Mouse (Mus musculus): ENCODE data around the gene Cd93. TPM values are rescaled to one million over a fixed set of nuclear protein-coding genes. Genes with fewer than 3 reads are reported as not detected.

Cd93 gene
- polyA plus RNA-seq, 1 experiment from 2014 or later = 5.6 TPM

GRCm38 (mm10) chr2:148395131-148396051 is 48.0 kb downstream of the Cd93 start, which contains the start of gene Sstr4:
Gene Sstr4, plus strand, starts transcription at chr2:148395344.
- Histone ChIP-seq H3K4me3 (peak within 1 kb of the TSS; percentile 71), H3K9me3 (no peaks in the 10 kb centered on the region), H3K27ac (replicated peaks) (peak within 1 kb of the TSS; percentile 66; the same call in 1 of the 2 replicates), H3K4me1 (peaks cover 40% of the 10 kb centered on the region), H3K36me3 (replicated peaks) (no peaks in the 10 kb centered on the region), H3K27me3 (replicated peaks; ENCODE audit: low read depth, poor library complexity, severe bottlenecking) (peaks cover 56% of the 10 kb centered on the region)
- peak; percentile 75 for DNase-seq (ENCODE audit: low spot score)
- 6% methylated on average over 83 of the region's 83 CpGs for WGBS

GRCm38 (mm10) chr2:148393846-148394245 is 49.5 kb downstream of the Cd93 start:
- H3K9me3 ChIP-seq = no peaks in the 10 kb centered on the region
- no peaks in the 10 kb centered on the region for H3K36me3 ChIP-seq (replicated peaks)
- H3K4me1 ChIP-seq = peaks cover 32% of the 10 kb centered on the region
- peaks cover 56% of the 10 kb centered on the region for H3K27me3 ChIP-seq (replicated peaks; ENCODE audit: low read depth, poor library complexity, severe bottlenecking)
- H3K27ac ChIP-seq (replicated peaks) = no peak overlapping the region
- DNase-seq (ENCODE audit: low spot score) = no peak
- H3K4me3 ChIP-seq = no peak overlapping the region

- H3K4me1 ChIP-seq = peaks cover 32% of the 10 kb centered on the region
- DNase-seq (ENCODE audit: low spot score) = no peak
- peaks cover 51% of the 10 kb centered on the region for H3K27me3 ChIP-seq (replicated peaks; ENCODE audit: low read depth, poor library complexity, severe bottlenecking)
- H3K36me3 ChIP-seq (replicated peaks) = no peaks in the 10 kb centered on the region
- no peak overlapping the region for H3K4me3 ChIP-seq
- 79% methylated on average over 1 of the region's 1 CpGs for WGBS
- no peaks in the 10 kb centered on the region for H3K9me3 ChIP-seq
- H3K27ac ChIP-seq (replicated peaks) = no peak overlapping the region
Observed at GRCm38 (mm10) chr2:148393149-148393548, 50.2 kb downstream of the Cd93 start.

GRCm38 (mm10) chr2:148387652-148388581 is 55.4 kb downstream of the Cd93 start:
- Histone ChIP-seq H3K36me3 (replicated peaks) (no peaks in the 10 kb centered on the region), H3K4me3 (no peak overlapping the region), H3K9me3 (no peaks in the 10 kb centered on the region), H3K4me1 (peaks cover 13% of the 10 kb centered on the region; the same call in 1 of the 2 replicates), H3K27ac (replicated peaks) (no peak overlapping the region), H3K27me3 (replicated peaks; ENCODE audit: low read depth, poor library complexity, severe bottlenecking) (no peaks in the 10 kb centered on the region)
- DNase-seq (ENCODE audit: low spot score) = no peak
- 73% methylated on average over 6 of the region's 6 CpGs for WGBS

GRCm38 (mm10) chr2:148386927-148387326 is 56.4 kb downstream of the Cd93 start:
- H3K4me1 ChIP-seq = peaks cover 13% of the 10 kb centered on the region; the same call in 1 of the 2 replicates
- WGBS = 88% methylated on average over 2 of the region's 2 CpGs
- no peak overlapping the region for H3K27ac ChIP-seq (replicated peaks)
- no peak overlapping the region for H3K4me3 ChIP-seq
- H3K27me3 ChIP-seq (replicated peaks; ENCODE audit: low read depth, poor library complexity, severe bottlenecking) = no peaks in the 10 kb centered on the region
- no peaks in the 10 kb centered on the region for H3K36me3 ChIP-seq (replicated peaks)
- DNase-seq (ENCODE audit: low spot score) = no peak
- no peaks in the 10 kb centered on the region for H3K9me3 ChIP-seq

Other genes starting within 250 kb of the Cd93 start
- gene Sstr4, start 48.2 kb downstream of the Cd93 start, polyA plus RNA-seq (2016; fragmentation: Nextera tagmentation; extraction: Ambion mirVana) = 0.85 and 1.0 TPM in 2 replicates
- gene Thbd, start 35.4 kb downstream of the Cd93 start, polyA plus RNA-seq (2016; fragmentation: Nextera tagmentation; extraction: Ambion mirVana) = 6.3 and 7.3 TPM in 2 replicates
- gene Nxt1, start 229.0 kb upstream of the Cd93 start, polyA plus RNA-seq (2016; fragmentation: Nextera tagmentation; extraction: Ambion mirVana) = 142 and 154 TPM in 2 replicates
- gene Gzf1, start 237.5 kb upstream of the Cd93 start, polyA plus RNA-seq (2016; fragmentation: Nextera tagmentation; extraction: Ambion mirVana) = 25.6 and 28.1 TPM in 2 replicates

Data from embryonic facial prominence, embryonic 10.5 days (tissue).